Mouse (Mus musculus): ENCODE measurements around the gene Slc2a9.

Gene Slc2a9

GRCm38 (mm10) chr5:38502992-38503391 lies at the start of gene Slc2a9:
Gene Slc2a9, minus strand, starts transcription at chr5:38503143.
- ChIA-PET POLR2A (interaction anchor here in 2 of 4 experiments (1.3 to 1.5 kb wide), 3 partner anchors 13 to 130 kb away, joined by 3 read pairs; no protein-coding TSS in a partner anchor), CTCF (no interaction called here)

- POLR2A ChIA-PET = interaction anchor here in 3 of 4 experiments (0.8 to 19.6 kb wide), 14 partner anchors 7 to 293 kb away, joined by 3 to 312 read pairs (median 5); partner anchors contain the start of genes Wdr1 (in 2 of the 3) and Tmem128 (in 1 of the 3)
- CTCF ChIA-PET = interaction anchor here in 1 of 4 experiments (0.6 kb wide), 1 partner anchor 8 kb away, joined by 3 read pairs; no protein-coding TSS in a partner anchor
These were observed 49.7 kb upstream of the Slc2a9 start for GRCm38 (mm10) chr5:38552615-38553014.

GRCm38 (mm10) chr5:38550221-38550768 lies 47.4 kb upstream of the Slc2a9 start:
- CTCF ChIA-PET = no interaction called here
- POLR2A ChIA-PET = interaction anchor here in 3 of 4 experiments (1.0 to 16.5 kb wide), 6 partner anchors 11 to 37 kb away, joined by 3 to 312 read pairs (median 4); partner anchors contain the start of gene Wdr1 (in 2 of the 3)

GRCm38 (mm10) chr5:38549461-38549909 lies 46.5 kb upstream of the Slc2a9 start:
- ChIA-PET CTCF (no interaction called here), POLR2A (interaction anchor here in 3 of 4 experiments (1.0 to 16.5 kb wide), 14 partner anchors 11 to 60 kb away, joined by 3 to 312 read pairs (median 4); partner anchors contain the start of gene Wdr1 (in 2 of the 3))

GRCm38 (mm10) chr5:38547375-38547774 lies 44.4 kb upstream of the Slc2a9 start:
- ChIA-PET CTCF (interaction anchor here in 2 of 4 experiments (0.6 to 1.7 kb wide), 3 partner anchors 85 to 1456 kb away, joined by 3 to 4 read pairs (median 4); no protein-coding TSS in a partner anchor), POLR2A (interaction anchor here in 3 of 4 experiments (0.8 to 16.5 kb wide), 15 partner anchors 9 to 73 kb away, joined by 3 to 312 read pairs (median 5); partner anchors contain the start of gene Wdr1 (in 2 of the 3))

GRCm38 (mm10) chr5:38544423-38545415 lies 41.8 kb upstream of the Slc2a9 start:
- ChIA-PET POLR2A (interaction anchor here in 3 of 4 experiments (0.6 to 16.5 kb wide), 12 partner anchors 9 to 162 kb away, joined by 3 to 312 read pairs (median 5); partner anchors contain the start of gene Wdr1 (in 2 of the 3)), CTCF (interaction anchor here in 3 of 4 experiments (0.6 to 1.4 kb wide), 6 partner anchors 8 to 87 kb away, joined by 3 to 8 read pairs (median 4); no protein-coding TSS in a partner anchor)

GRCm38 (mm10) chr5:38543496-38544217 lies 40.7 kb upstream of the Slc2a9 start:
- ChIA-PET CTCF (interaction anchor here in 3 of 4 experiments (0.5 to 1.3 kb wide), 6 partner anchors 9 to 241 kb away, joined by 3 to 5 read pairs (median 3); no protein-coding TSS in a partner anchor), POLR2A (interaction anchor here in 3 of 4 experiments (0.6 to 16.5 kb wide), 13 partner anchors 8 to 161 kb away, joined by 3 to 312 read pairs (median 4); partner anchors contain the start of gene Wdr1 (in 2 of the 3))

GRCm38 (mm10) chr5:38541728-38542127 lies 38.8 kb upstream of the Slc2a9 start:
- CTCF ChIA-PET = interaction anchor here in 1 of 4 experiments (1.3 kb wide), 1 partner anchor 8 kb away, joined by 3 read pairs; no protein-coding TSS in a partner anchor
- POLR2A ChIA-PET = interaction anchor here in 2 of 4 experiments (1.5 to 16.5 kb wide), 3 partner anchors 12 to 46 kb away, joined by 3 to 312 read pairs (median 3); partner anchors contain the start of gene Wdr1 (in 1 of the 2)

- POLR2A ChIA-PET = interaction anchor here in 3 of 4 experiments (0.6 to 16.5 kb wide), 7 partner anchors 10 to 267 kb away, joined by 3 to 312 read pairs (median 3); partner anchors contain the start of gene Wdr1 (in 1 of the 3)
- CTCF ChIA-PET = no interaction called here
These were observed 38.0 kb upstream of the Slc2a9 start for GRCm38 (mm10) chr5:38540898-38541297.

GRCm38 (mm10) chr5:38538508-38538907 lies 35.6 kb upstream of the Slc2a9 start:
- POLR2A ChIA-PET = interaction anchor here in 2 of 4 experiments (1.0 to 16.5 kb wide), 6 partner anchors 8 to 42 kb away, joined by 3 to 312 read pairs (median 4); partner anchors contain the start of gene Wdr1 (in 1 of the 2)
- CTCF ChIA-PET = interaction anchor here in 1 of 4 experiments (0.5 kb wide), 1 partner anchor 42 kb away, joined by 11 read pairs; no protein-coding TSS in a partner anchor

- ChIA-PET CTCF (no interaction called here), POLR2A (interaction anchor here in 2 of 4 experiments (1.0 to 16.5 kb wide), 5 partner anchors 9 to 43 kb away, joined by 3 to 312 read pairs (median 4); partner anchors contain the start of gene Wdr1 (in 1 of the 2))
These were observed 34.9 kb upstream of the Slc2a9 start for GRCm38 (mm10) chr5:38537845-38538244.

- POLR2A ChIA-PET = interaction anchor here in 1 of 4 experiments (1.3 kb wide), 1 partner anchor 11 kb away, joined by 9 read pairs; no protein-coding TSS in a partner anchor
- CTCF ChIA-PET = no interaction called here
These were observed 33.9 kb upstream of the Slc2a9 start for GRCm38 (mm10) chr5:38536822-38537221.

GRCm38 (mm10) chr5:38532084-38532483 lies 29.1 kb upstream of the Slc2a9 start:
- CTCF ChIA-PET = interaction anchor here in 3 of 4 experiments (0.5 to 1.6 kb wide), 8 partner anchors 12 to 1114 kb away, joined by 3 to 5 read pairs (median 4); no protein-coding TSS in a partner anchor

GRCm38 (mm10) chr5:38529724-38530428 lies 26.9 kb upstream of the Slc2a9 start:
- CTCF ChIA-PET = interaction anchor here (0.5 to 1.7 kb wide), 19 partner anchors 9 to 356 kb away, joined by 3 to 12 read pairs (median 4); no protein-coding TSS in a partner anchor

More at GRCm38 (mm10) chr5:38532084-38532483, 29.1 kb upstream of the Slc2a9 start:
- POLR2A ChIA-PET = interaction anchor here (0.5 to 3.3 kb wide), 11 partner anchors 11 to 49 kb away, joined by 3 to 17 read pairs (median 6); no protein-coding TSS in a partner anchor

GRCm38 (mm10) chr5:38522977-38523376 lies 20.0 kb upstream of the Slc2a9 start:
- ChIA-PET CTCF (interaction anchor here in 1 of 4 experiments (1.0 kb wide), 1 partner anchor 214 kb away, joined by 3 read pairs; no protein-coding TSS in a partner anchor), POLR2A (interaction anchor here in 2 of 4 experiments (0.6 to 3.7 kb wide), 7 partner anchors 24 to 99 kb away, joined by 3 to 12 read pairs (median 5); no protein-coding TSS in a partner anchor)

More at GRCm38 (mm10) chr5:38529724-38530428, 26.9 kb upstream of the Slc2a9 start:
- POLR2A ChIA-PET = interaction anchor here in 2 of 4 experiments (0.6 to 2.9 kb wide), 10 partner anchors 9 to 96 kb away, joined by 3 to 7 read pairs (median 3); no protein-coding TSS in a partner anchor

GRCm38 (mm10) chr5:38520838-38521237 lies 17.9 kb upstream of the Slc2a9 start:
- POLR2A ChIA-PET = interaction anchor here in 3 of 4 experiments (0.6 to 3.7 kb wide), 30 partner anchors 7 to 244 kb away, joined by 3 to 13 read pairs (median 4); partner anchors contain the start of gene Wdr1 (in 1 of the 3)
- CTCF ChIA-PET = interaction anchor here in 2 of 4 experiments (1.4 to 2.4 kb wide), 6 partner anchors 9 to 112 kb away, joined by 3 to 6 read pairs (median 5); no protein-coding TSS in a partner anchor
